Mouse (Mus musculus): ENCODE data around the gene Hs6st3. TPM values are rescaled to one million over a fixed set of nuclear protein-coding genes. Genes with fewer than 3 reads are reported as not detected.
A peak's percentile ranks its signal among the peaks of the same experiment; 100 is the strongest.

Gene Hs6st3
- total RNA-seq, 2 experiments from 2014 or later, result 85.3 to 90.2 TPM

DNA sequence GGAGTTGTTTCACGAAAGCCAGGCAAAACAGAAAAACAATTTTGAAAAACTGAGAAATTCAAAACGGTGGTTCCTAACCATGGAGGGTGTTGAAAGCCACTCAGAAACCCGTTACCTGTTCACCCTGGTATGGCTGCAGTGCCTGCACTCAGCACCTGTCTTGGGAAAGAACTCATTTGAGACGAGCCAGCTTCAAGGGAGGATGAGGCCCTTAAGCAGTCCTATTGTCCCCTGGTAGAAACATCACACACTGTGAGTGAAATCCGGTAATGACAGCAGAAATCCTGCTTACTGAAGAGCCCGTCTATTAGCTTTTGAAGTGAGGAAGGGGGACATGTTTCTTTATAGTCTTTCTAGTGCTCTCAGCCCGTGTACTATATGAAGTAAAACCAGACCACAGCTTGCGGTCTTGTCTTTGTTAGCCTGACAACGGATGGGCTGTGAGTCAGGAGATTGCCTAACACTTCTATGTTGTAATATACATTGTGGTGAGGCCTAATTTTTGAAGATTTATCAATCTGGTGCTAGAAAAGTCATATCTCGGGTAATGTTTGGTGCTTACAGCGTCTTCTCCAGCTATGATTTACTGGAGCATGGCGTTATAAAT lies 641.9 kb downstream of the Hs6st3 start:
- no peak for DNase-seq (ENCODE audit: low spot score in 2 of 2)

DNA sequence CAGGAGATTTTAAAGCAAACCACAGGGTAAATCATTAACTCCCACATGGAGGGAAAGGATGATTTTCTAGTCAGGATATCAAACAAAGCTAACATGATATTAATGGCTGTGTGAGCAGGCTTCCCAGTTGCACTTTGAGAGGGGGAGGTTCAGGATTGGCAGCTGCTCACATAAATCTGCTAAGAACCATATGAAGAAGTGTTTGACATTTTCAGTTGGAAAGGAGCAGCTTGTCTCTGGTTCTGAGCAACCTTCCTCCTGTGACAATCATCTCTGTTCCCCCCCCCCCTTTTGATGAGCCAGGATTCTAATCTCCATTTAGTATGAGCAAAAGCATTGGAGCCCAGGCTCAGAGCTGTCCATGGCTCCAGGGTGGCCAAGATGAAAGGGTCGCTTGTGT lies 643.0 kb downstream of the Hs6st3 start:
- DNase-seq (ENCODE audit: low spot score in 2 of 2), result peak; percentile 26 to 28

DNA sequence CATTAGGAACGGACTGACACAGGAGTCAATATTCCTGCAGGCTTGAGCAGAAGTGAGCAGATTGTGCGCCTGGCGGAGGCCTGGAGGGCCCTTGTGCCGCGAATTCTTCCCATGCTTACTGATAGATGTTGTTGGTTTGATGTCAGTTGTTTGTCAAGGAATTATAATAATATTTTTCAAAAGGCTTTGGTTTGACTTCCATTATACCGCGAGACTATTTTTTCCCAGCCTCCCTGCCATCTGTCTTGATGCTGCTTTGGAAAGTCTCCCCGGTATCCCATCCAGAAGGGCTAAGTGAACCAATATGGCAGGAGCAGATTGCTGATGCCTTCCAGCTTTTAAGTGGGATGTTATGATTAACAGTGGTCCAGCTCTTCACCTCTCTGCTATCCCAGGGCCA lies 651.3 kb downstream of the Hs6st3 start:
- DNase-seq (ENCODE audit: low spot score in 2 of 2), result peak; percentile 40 to 58

DNA sequence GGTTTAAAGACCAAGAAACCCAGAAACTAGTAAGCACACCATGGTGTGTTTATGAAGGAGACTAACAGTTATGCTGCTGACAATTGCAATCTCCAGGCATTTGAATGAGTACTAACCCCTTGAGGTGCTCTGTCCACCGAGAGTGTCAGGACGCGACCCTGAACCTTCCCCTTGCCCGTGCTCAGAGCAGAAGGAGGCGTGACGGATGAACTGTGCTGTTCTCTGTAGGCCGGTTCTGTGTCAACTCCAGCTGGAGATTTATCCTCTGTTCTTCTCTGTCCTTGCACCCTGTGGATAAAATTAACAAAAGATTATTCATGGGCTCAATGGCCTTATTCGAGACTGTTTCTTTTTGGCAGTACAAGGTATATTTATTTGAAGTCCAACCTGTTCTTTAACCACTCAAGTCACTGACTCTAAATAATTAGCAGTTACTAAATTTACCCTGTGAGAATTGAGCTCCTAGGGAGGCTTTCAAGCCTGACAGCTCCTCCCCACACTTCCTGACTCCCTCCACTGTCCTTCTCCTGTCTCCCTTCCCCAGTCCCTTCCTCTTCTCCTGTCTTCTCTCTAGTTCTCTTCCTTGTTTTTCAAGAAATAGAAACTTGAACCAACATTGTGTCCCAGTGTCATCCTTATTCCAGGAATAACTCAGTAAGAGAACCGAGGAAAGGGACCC lies 659.2 kb downstream of the Hs6st3 start:
- DNase-seq (ENCODE audit: low spot score in 2 of 2), result no peak

DNA sequence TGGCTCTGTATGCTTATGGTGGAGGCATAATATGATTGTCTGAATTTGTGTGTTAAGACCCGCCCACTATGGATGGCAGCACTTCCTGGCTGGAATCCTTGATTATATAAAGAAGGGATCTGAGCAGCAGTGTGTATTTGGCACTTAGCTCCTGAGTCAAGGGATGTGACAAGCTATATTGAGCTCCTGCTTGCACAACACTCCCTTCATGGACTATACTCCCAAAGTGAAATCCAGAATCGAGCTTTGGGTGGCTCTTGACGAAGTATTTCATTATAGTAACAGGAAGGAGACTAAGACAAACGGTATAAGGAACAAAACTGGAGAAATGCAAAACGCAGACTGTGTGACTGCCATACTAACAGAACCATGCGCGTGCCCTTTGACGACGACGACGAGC lies 660.4 kb downstream of the Hs6st3 start:
- DNase-seq (ENCODE audit: low spot score in 2 of 2), result no peak

- no peak for DNase-seq (ENCODE audit: low spot score in 2 of 2)
Observed at GRCm38 (mm10) chr14:119800856-119801255, 662.7 kb downstream of the Hs6st3 start.

DNA sequence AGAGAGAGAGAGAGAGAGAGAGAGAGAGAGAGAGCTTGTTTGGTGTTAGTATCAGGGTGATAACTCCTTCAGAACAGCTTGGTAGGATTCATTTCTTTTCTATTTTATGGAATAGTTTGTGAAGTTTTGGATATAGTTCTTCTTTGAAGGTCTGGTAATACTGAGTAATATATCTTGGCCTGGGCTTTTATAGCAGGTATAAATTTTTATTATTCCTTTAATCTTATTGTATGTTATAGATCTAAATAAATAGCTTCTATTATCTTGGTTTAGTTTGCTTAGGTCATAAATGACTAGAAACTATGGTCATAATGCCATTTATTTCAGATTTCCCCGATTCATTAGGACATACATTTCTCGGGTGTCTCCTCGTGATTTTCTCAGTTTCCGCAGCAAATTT lies 675.8 kb downstream of the Hs6st3 start:
- DNase-seq (ENCODE audit: low spot score in 2 of 2), result no peak

GRCm38 (mm10) chr14:119815616-119816015 lies 677.5 kb downstream of the Hs6st3 start:
- DNase-seq (ENCODE audit: low spot score in 2 of 2), result no peak

- DNase-seq (ENCODE audit: low spot score in 2 of 2), result no peak
Observed at GRCm38 (mm10) chr14:119820562-119820961, 682.4 kb downstream of the Hs6st3 start.

GRCm38 (mm10) chr14:119831165-119832011 lies 693.2 kb downstream of the Hs6st3 start:
- DNase-seq (ENCODE audit: low spot score in 2 of 2), result no peak

DNA sequence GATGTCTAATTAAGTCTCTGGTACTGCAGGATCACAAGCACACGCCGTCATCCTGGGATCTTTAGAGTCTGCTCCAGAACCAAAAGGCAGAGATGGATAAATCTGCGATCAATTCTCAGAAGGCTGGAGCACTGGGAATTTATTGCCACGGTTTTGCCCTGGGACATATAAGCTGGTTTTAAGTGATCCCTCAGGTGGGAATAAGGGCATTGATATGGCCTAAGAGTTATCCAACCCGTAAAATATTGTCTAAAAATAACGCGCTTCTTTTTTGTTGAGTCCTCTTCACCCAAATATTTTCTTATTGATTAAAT lies 693.8 kb downstream of the Hs6st3 start:
- DNase-seq (ENCODE audit: low spot score in 2 of 2), result no peak

- no peak for DNase-seq (ENCODE audit: low spot score in 2 of 2)
Observed at GRCm38 (mm10) chr14:119832940-119833339, 694.8 kb downstream of the Hs6st3 start.

DNA sequence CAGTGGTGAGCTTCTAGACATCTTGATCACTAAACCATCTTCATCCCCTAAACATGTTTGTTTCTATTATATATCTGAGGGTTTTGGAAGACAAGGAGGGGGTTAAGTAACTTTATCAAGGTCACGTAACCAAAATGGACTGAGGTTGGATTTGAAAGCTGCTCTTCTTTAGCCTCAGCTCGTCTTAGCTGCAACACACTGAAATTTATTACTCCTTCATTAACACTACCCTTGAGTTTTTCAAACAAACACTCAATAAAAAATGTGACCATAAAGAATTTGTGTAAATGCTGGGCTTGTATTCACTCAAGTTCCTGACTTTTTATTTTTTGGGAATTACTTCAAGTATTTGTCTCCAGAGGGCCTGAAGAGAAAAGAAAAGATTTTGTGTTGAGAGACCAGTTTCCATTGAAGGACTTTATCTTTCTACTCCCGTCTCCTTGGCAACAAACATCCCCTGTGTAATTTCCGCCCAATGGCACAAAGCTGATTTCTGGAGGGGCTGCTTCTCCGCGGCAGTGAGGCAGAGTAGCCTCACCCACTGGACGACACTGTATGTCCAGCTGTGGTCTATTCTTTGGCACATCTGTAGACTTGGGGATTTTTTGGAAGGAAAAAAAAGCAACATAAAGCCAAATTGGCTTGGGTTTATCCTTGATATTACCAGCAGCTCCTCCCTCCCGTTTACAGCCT lies 696.0 kb downstream of the Hs6st3 start:
- no peak for DNase-seq (ENCODE audit: low spot score in 2 of 2)

GRCm38 (mm10) chr14:119836051-119836450 lies 697.9 kb downstream of the Hs6st3 start:
- no peak for DNase-seq (ENCODE audit: low spot score in 2 of 2)

- no peak for DNase-seq (ENCODE audit: low spot score in 2 of 2)
Observed at GRCm38 (mm10) chr14:119847540-119847939, 709.4 kb downstream of the Hs6st3 start.

GRCm38 (mm10) chr14:119848759-119849298 lies 710.7 kb downstream of the Hs6st3 start:
- no peak for DNase-seq (ENCODE audit: low spot score in 2 of 2)

GRCm38 (mm10) chr14:119849338-119849737 lies 711.2 kb downstream of the Hs6st3 start:
- DNase-seq (ENCODE audit: low spot score in 2 of 2), result no peak

GRCm38 (mm10) chr14:119852139-119852538 lies 714.0 kb downstream of the Hs6st3 start:
- no peak for DNase-seq (ENCODE audit: low spot score in 2 of 2)

GRCm38 (mm10) chr14:119857338-119858291 lies 719.5 kb downstream of the Hs6st3 start:
- peak; percentile 47 to 57 for DNase-seq (ENCODE audit: low spot score in 2 of 2)

GRCm38 (mm10) chr14:119873617-119874016 lies 735.5 kb downstream of the Hs6st3 start:
- no peak for DNase-seq (ENCODE audit: low spot score in 2 of 2)
